Mouse (Mus musculus) liver, embryonic 16.5 days (tissue): ENCODE measurements around the gene Plekha5. TPM values are rescaled to one million over a fixed set of nuclear protein-coding genes. Genes with fewer than 3 reads are reported as not detected.

ENCODE experiments used
- ATAC-seq: fragments of 200-750 bp; cut with Nextera tagmentation; 2 replicates; pipeline ENCODE4 v1.8.0; 2017; ENCODE audit warnings: low read depth, mild to moderate bottlenecking, moderate number of reproducible peaks, moderate library complexity
- H3K27ac ChIP-seq: fragments of 300-500 bp; sonication (generic); 2 replicates; pipeline ENCODE4 v1.5.1; 2014; ENCODE audit warnings: mild to moderate bottlenecking, low read length
- H3K27me3 ChIP-seq: fragments of 300-500 bp; sonication (generic); 2 replicates; pipeline ENCODE4 v1.6.1; 2014; ENCODE audit warnings: low read depth, low read length, mixed read lengths; ENCODE audit not compliant: control insufficient read depth, insufficient read depth
- H3K36me3 ChIP-seq: fragments of 300-500 bp; sonication (generic); 2 replicates; pipeline ENCODE4 v1.6.1; 2014; ENCODE audit warnings: mild to moderate bottlenecking; ENCODE audit not compliant: control insufficient read depth, insufficient read depth
- H3K4me1 ChIP-seq: fragments of 300-500 bp; sonication (generic); 2 replicates; pipeline ENCODE4 v1.6.1; 2014; ENCODE audit warnings: low read depth, low read length, mixed read lengths; ENCODE audit not compliant: control insufficient read depth
- H3K4me2 ChIP-seq: fragments of 300-500 bp; sonication (generic); 2 replicates; pipeline ENCODE4 v1.6.1; 2014; ENCODE audit warnings: low read depth, low read length, mixed read lengths
- H3K4me3 ChIP-seq: fragments of 300-500 bp; sonication (generic); 2 replicates; pipeline ENCODE4 v1.5.1; 2014; ENCODE audit warnings: low read depth, mild to moderate bottlenecking, low read length
- H3K9ac ChIP-seq: fragments of 300-500 bp; sonication (generic); 2 replicates; pipeline ENCODE4 v1.6.1; 2014; ENCODE audit warnings: low read depth, low read length
- H3K9me3 ChIP-seq: fragments of 300-500 bp; sonication (generic); replicated peaks from 2 replicates; pipeline ENCODE4 v1.6.1; 2016; ENCODE audit warnings: low read length; ENCODE audit not compliant: control insufficient read depth
- WGBS: fragments of 180-500 bp; shearing (Covaris S2); extraction: QIAGEN DNeasy Blood & Tissue Kit; methylation state at CpG from one replicate; pipeline ENCODE4 v1.1.7; 2014; ENCODE audit not compliant: insufficient replicate concordance; 5-methylcytosine and 5-hydroxymethylcytosine counted together
- polyA plus RNA-seq: library from polyadenylated mRNA; unstranded; fragments of >200 nt; fragmentation: Nextera tagmentation; extraction: Ambion mirVana; gene quantifications from 2 replicates; pipeline ENCODE4 v1.2.1, GENCODE M21; 2015

Gene Plekha5
- polyA plus RNA-seq, 1 experiment from 2014 or later: 5.5 TPM

- no peak for ATAC-seq
- no peak overlapping the region for H3K27ac ChIP-seq
- H3K9me3 ChIP-seq: no peaks in the 10 kb centered on the region
- no peaks in the 10 kb centered on the region for H3K4me1 ChIP-seq
- 84% methylated on average over 21 of the region's 21 CpGs for WGBS
- H3K4me2 ChIP-seq: no peak overlapping the region
- H3K36me3 ChIP-seq: no peaks in the 10 kb centered on the region
- no peak overlapping the region for H3K4me3 ChIP-seq
- no peaks in the 10 kb centered on the region for H3K27me3 ChIP-seq
- no peak overlapping the region for H3K9ac ChIP-seq
These were observed 24.3 kb downstream of the Plekha5 start for GRCm38 (mm10) chr6:140448010-140448739.

GRCm38 (mm10) chr6:140450693-140451092 lies 26.8 kb downstream of the Plekha5 start:
- WGBS: 71% methylated on average over 5 of the region's 5 CpGs

GRCm38 (mm10) chr6:140452736-140453135 lies 28.9 kb downstream of the Plekha5 start:
- no peak for ATAC-seq
- H3K4me2 ChIP-seq: no peak overlapping the region
- H3K9ac ChIP-seq: no peak overlapping the region
- H3K27me3 ChIP-seq: no peaks in the 10 kb centered on the region
- 75% methylated on average over 8 of the region's 8 CpGs for WGBS
- no peak overlapping the region for H3K4me3 ChIP-seq
- H3K36me3 ChIP-seq: no peaks in the 10 kb centered on the region
- H3K4me1 ChIP-seq: no peaks in the 10 kb centered on the region
- H3K27ac ChIP-seq: no peak overlapping the region
- H3K9me3 ChIP-seq: no peaks in the 10 kb centered on the region

More at GRCm38 (mm10) chr6:140450693-140451092, 26.8 kb downstream of the Plekha5 start:
- Histone ChIP-seq H3K4me2 (no peak overlapping the region), H3K9me3 (no peaks in the 10 kb centered on the region), H3K36me3 (no peaks in the 10 kb centered on the region), H3K27ac (no peak overlapping the region), H3K4me1 (no peaks in the 10 kb centered on the region), H3K27me3 (no peaks in the 10 kb centered on the region), H3K4me3 (no peak overlapping the region), H3K9ac (no peak overlapping the region)
- no peak for ATAC-seq

- ATAC-seq: no peak
- Histone ChIP-seq H3K4me3 (no peak overlapping the region), H3K36me3 (no peaks in the 10 kb centered on the region), H3K4me1 (no peaks in the 10 kb centered on the region), H3K9ac (no peak overlapping the region), H3K27ac (no peak overlapping the region), H3K27me3 (no peaks in the 10 kb centered on the region), H3K9me3 (no peaks in the 10 kb centered on the region), H3K4me2 (no peak overlapping the region)
- WGBS: 63% methylated on average over 5 of the region's 5 CpGs
These were observed 29.6 kb downstream of the Plekha5 start for GRCm38 (mm10) chr6:140453454-140453853.

GRCm38 (mm10) chr6:140454388-140454787 lies 30.5 kb downstream of the Plekha5 start:
- Histone ChIP-seq H3K4me3 (no peak overlapping the region), H3K36me3 (no peaks in the 10 kb centered on the region), H3K9me3 (no peaks in the 10 kb centered on the region), H3K27me3 (no peaks in the 10 kb centered on the region), H3K27ac (no peak overlapping the region), H3K4me2 (no peak overlapping the region), H3K4me1 (no peaks in the 10 kb centered on the region), H3K9ac (no peak overlapping the region)
- WGBS: 68% methylated on average over 3 of the region's 3 CpGs
- ATAC-seq: no peak

- Histone ChIP-seq H3K4me3 (no peak overlapping the region), H3K9ac (no peak overlapping the region), H3K27ac (no peak overlapping the region), H3K9me3 (no peaks in the 10 kb centered on the region), H3K4me2 (no peak overlapping the region), H3K27me3 (no peaks in the 10 kb centered on the region), H3K4me1 (no peaks in the 10 kb centered on the region), H3K36me3 (no peaks in the 10 kb centered on the region)
- no peak for ATAC-seq
- WGBS: 58% methylated on average over 3 of the region's 3 CpGs
These were observed 32.0 kb downstream of the Plekha5 start for GRCm38 (mm10) chr6:140455851-140456250.

GRCm38 (mm10) chr6:140456393-140457163 lies 32.7 kb downstream of the Plekha5 start:
- WGBS: 72% methylated on average over 15 of the region's 15 CpGs
- no peak overlapping the region for H3K27ac ChIP-seq
- H3K4me2 ChIP-seq: no peak overlapping the region
- no peak for ATAC-seq
- no peaks in the 10 kb centered on the region for H3K9me3 ChIP-seq
- no peaks in the 10 kb centered on the region for H3K4me1 ChIP-seq
- no peaks in the 10 kb centered on the region for H3K36me3 ChIP-seq
- H3K27me3 ChIP-seq: no peaks in the 10 kb centered on the region
- H3K4me3 ChIP-seq: no peak overlapping the region
- H3K9ac ChIP-seq: no peak overlapping the region

GRCm38 (mm10) chr6:140460398-140460797 lies 36.5 kb downstream of the Plekha5 start:
- Histone ChIP-seq H3K9me3 (no peaks in the 10 kb centered on the region), H3K27ac (no peak overlapping the region), H3K9ac (no peak overlapping the region), H3K4me3 (no peak overlapping the region), H3K4me2 (no peak overlapping the region), H3K27me3 (no peaks in the 10 kb centered on the region), H3K36me3 (no peaks in the 10 kb centered on the region), H3K4me1 (no peaks in the 10 kb centered on the region)
- WGBS: 62% methylated on average over 7 of the region's 7 CpGs
- no peak for ATAC-seq

GRCm38 (mm10) chr6:140464818-140465217 lies 41.0 kb downstream of the Plekha5 start:
- Histone ChIP-seq H3K4me3 (no peak overlapping the region), H3K27ac (no peak overlapping the region), H3K27me3 (no peaks in the 10 kb centered on the region), H3K9ac (no peak overlapping the region), H3K4me2 (no peak overlapping the region), H3K9me3 (no peaks in the 10 kb centered on the region), H3K36me3 (no peaks in the 10 kb centered on the region), H3K4me1 (no peaks in the 10 kb centered on the region; the same call in 1 of the 2 replicates)
- WGBS: 73% methylated on average over 6 of the region's 6 CpGs
- no peak for ATAC-seq
